Mouse (Mus musculus) lung, postnatal 0 days (tissue): ENCODE data around the gene Dpp6.

Experiments
- CTCF ChIP-seq: IDR thresholded peaks from 2 replicates; pipeline ENCODE4 v1.5.1; 2016; ENCODE audit warnings: antibody characterized with exemption, mild to moderate bottlenecking
- EP300 ChIP-seq: IDR thresholded peaks from 2 replicates; pipeline ENCODE4 v1.6.1; 2016; ENCODE audit warnings: antibody characterized with exemption, mild to moderate bottlenecking, control low read depth

- TF ChIP-seq EP300 (no peak), CTCF (no peak)
These were observed 601.9 kb downstream of the Dpp6 start for GRCm38 (mm10) chr5:27418856-27419255.
